Mouse (Mus musculus): ENCODE results near the gene Olfr591. TPM values are rescaled to one million over a fixed set of nuclear protein-coding genes. Genes with fewer than 3 reads are reported as not detected.
"Not testable (repeated sequence)": the region's sequence is repeated elsewhere in the genome, so short reads cannot be mapped to it uniquely, and the experiment has no call there.

Gene Olfr591
- total RNA-seq (2012; rRNA removed) (not detected in 2 replicates), total RNA-seq (2014; rRNA removed) (not detected in 2 replicates), polyA plus RNA-seq (2012; ENCODE audit: insufficient read length, low read depth) (not detected in 2 replicates)

GRCm38 (mm10) chr7:103178240-103178639 lies at the start of gene Olfr591:
TSS of gene Olfr591 (minus strand) at chr7:103178340.
- Histone ChIP-seq H3K36me3 (replicated peaks in 1 of 2; ENCODE audit: control insufficient read depth in 1 of 2, insufficient read depth in 1 of 2, low read length in 1 of 2) (no peaks in the 10 kb centered on the region), H3K4me3 (replicated peaks in 1 of 3; ENCODE audit: low read depth in 2 of 3, low read length in 2 of 3, poor library complexity in 1 of 3) (no peak within 1 kb of the TSS), H3K9me3 (replicated peaks; ENCODE audit: low read length) (peaks cover 6% of the 10 kb centered on the region), H3K9ac (ENCODE audit: insufficient read depth, low read depth) (no peak within 1 kb of the TSS), H3K27ac (ENCODE audit: insufficient read depth, low read depth) (no peak within 1 kb of the TSS), H3K4me1 (ENCODE audit: control insufficient read depth in 1 of 2, insufficient read depth in 2 of 2) (no peaks in the 10 kb centered on the region), H3K79me2 (replicated peaks; ENCODE audit: control insufficient read depth, extremely low read depth, insufficient read depth, poor library complexity, severe bottlenecking) (no peaks in the 10 kb centered on the region), H3K27me3 (replicated peaks) (no peaks in the 10 kb centered on the region), H3K4me2 (ENCODE audit: insufficient read depth, low read depth, poor library complexity, severe bottlenecking) (no peak within 1 kb of the TSS)
- no peak for TF ChIP-seq MXI1 (IDR thresholded peaks at IDR 0.05; ENCODE audit: low read depth, low read length)
- no peak for TF ChIP-seq MYC (IDR thresholded peaks at IDR 0.05; ENCODE audit: low read depth, low read length)
- TF ChIP-seq POLR2AphosphoS2 (IDR thresholded peaks at IDR 0.05; ENCODE audit: low read depth, low read length), result no peak
- TF ChIP-seq NRF1 (IDR thresholded peaks at IDR 0.05; ENCODE audit: low read depth, low read length), result no peak
- TF ChIP-seq RAD21 (IDR thresholded peaks at IDR 0.05; ENCODE audit: low read depth, low read length), result no peak
- no peak for TF ChIP-seq EP300 (IDR thresholded peaks at IDR 0.05; ENCODE audit: low read length)
- dilution Hi-C loops (cut with MboI; ENCODE audit: extremely low pct_ligation_motif_present, extremely low pct_unique_long_range_greater_than_20kb, low sequenced_read_pairs) (no loop called here), in situ Hi-C loops (cut with MboI; ENCODE audit: low pct_ligation_motif_present, low pct_unique_long_range_greater_than_20kb, low sequenced_read_pairs) (no loop called here)
- DNase-seq (ENCODE audit: extremely low read depth), result no peak

- H3K36me3 ChIP-seq (replicated peaks in 1 of 2; ENCODE audit: control insufficient read depth in 1 of 2, insufficient read depth in 1 of 2, low read length in 1 of 2), result no peaks in the 10 kb centered on the region
- no peak within 1 kb of the TSS for H3K4me3 ChIP-seq (replicated peaks in 1 of 3; ENCODE audit: low read depth in 2 of 3, low read length in 2 of 3, poor library complexity in 1 of 3)
- TF ChIP-seq PAX5 (IDR thresholded peaks at IDR 0.05; ENCODE audit: low read length) (no peak), MAX (IDR thresholded peaks at IDR 0.05; ENCODE audit: low read length) (no peak), E2F4 (IDR thresholded peaks at IDR 0.05; ENCODE audit: insufficient replicate concordance, low read depth, low read length) (no peak), GABPA (IDR thresholded peaks at IDR 0.05; ENCODE audit: insufficient replicate concordance, low read depth, low read length) (no peak), POLR2AphosphoS2 (IDR thresholded peaks at IDR 0.05; ENCODE audit: low read depth, low read length) (no peak), MEF2A (IDR thresholded peaks at IDR 0.05; ENCODE audit: borderline replicate concordance, low read depth, low read length) (no peak), ELF1 (IDR thresholded peaks at IDR 0.05; ENCODE audit: low read depth, low read length) (no peak), USF1 (IDR thresholded peaks at IDR 0.05; ENCODE audit: low read depth, low read length) (no peak), IRF4 (IDR thresholded peaks at IDR 0.05; ENCODE audit: low read depth, low read length) (no peak), MYC (IDR thresholded peaks at IDR 0.05; ENCODE audit: low read depth, low read length) (no peak), JUND (conservative IDR thresholded peaks at IDR 0.05; ENCODE audit: low read depth, low read length) (no peak), SMC3 (IDR thresholded peaks at IDR 0.05; ENCODE audit: low read depth, low read length) (no peak)
- no peaks in the 10 kb centered on the region for H3K79me2 ChIP-seq (replicated peaks; ENCODE audit: control insufficient read depth, extremely low read depth, insufficient read depth, poor library complexity, severe bottlenecking)
- H3K9me3 ChIP-seq (replicated peaks; ENCODE audit: low read length), result no peaks in the 10 kb centered on the region
- H3K27ac ChIP-seq (ENCODE audit: insufficient read depth, low read depth), result no peak within 1 kb of the TSS
- H3K4me2 ChIP-seq (ENCODE audit: insufficient read depth, low read depth, poor library complexity, severe bottlenecking), result no peak within 1 kb of the TSS
- H3K4me1 ChIP-seq (ENCODE audit: control insufficient read depth in 1 of 2, insufficient read depth in 2 of 2), result no peaks in the 10 kb centered on the region
- H3K9ac ChIP-seq (ENCODE audit: insufficient read depth, low read depth), result no peak within 1 kb of the TSS
- in situ Hi-C loops (cut with MboI; ENCODE audit: low pct_ligation_motif_present, low pct_unique_long_range_greater_than_20kb, low sequenced_read_pairs), result no loop called here
- dilution Hi-C loops (cut with MboI; ENCODE audit: extremely low pct_ligation_motif_present, extremely low pct_unique_long_range_greater_than_20kb, low sequenced_read_pairs), result no loop called here
- H3K27me3 ChIP-seq (replicated peaks), result no peaks in the 10 kb centered on the region
- no peak for DNase-seq (ENCODE audit: extremely low read depth)
Measured at GRCm38 (mm10) chr7:103216696-103217095, 38.6 kb upstream of the Olfr591 start, which contains the start of gene Olfr594. TSS of gene Olfr594 (plus strand) at chr7:103216996.

GRCm38 (mm10) chr7:103212050-103212449 lies 33.9 kb upstream of the Olfr591 start:
- H3K36me3 ChIP-seq (replicated peaks in 1 of 2; ENCODE audit: control insufficient read depth in 1 of 2, insufficient read depth in 1 of 2, low read length in 1 of 2); H3K27ac ChIP-seq (ENCODE audit: insufficient read depth, low read depth); H3K4me1 ChIP-seq (ENCODE audit: control insufficient read depth in 1 of 2, insufficient read depth in 2 of 2); H3K4me3 ChIP-seq (replicated peaks in 1 of 3; ENCODE audit: low read depth in 2 of 3, low read length in 2 of 3, poor library complexity in 1 of 3); H3K9ac ChIP-seq (ENCODE audit: insufficient read depth, low read depth); H3K27me3 ChIP-seq (replicated peaks); H3K4me2 ChIP-seq (ENCODE audit: insufficient read depth, low read depth, poor library complexity, severe bottlenecking); DNase-seq (ENCODE audit: extremely low read depth); H3K79me2 ChIP-seq (replicated peaks; ENCODE audit: control insufficient read depth, extremely low read depth, insufficient read depth, poor library complexity, severe bottlenecking); H3K9me3 ChIP-seq (replicated peaks; ENCODE audit: low read length); dilution Hi-C loops (cut with MboI; ENCODE audit: extremely low pct_ligation_motif_present, extremely low pct_unique_long_range_greater_than_20kb, low sequenced_read_pairs); in situ Hi-C loops (cut with MboI; ENCODE audit: low pct_ligation_motif_present, low pct_unique_long_range_greater_than_20kb, low sequenced_read_pairs): not testable (repeated sequence)
